Mouse (Mus musculus): ENCODE measurements around the gene Relt.

The Relt gene

DNA sequence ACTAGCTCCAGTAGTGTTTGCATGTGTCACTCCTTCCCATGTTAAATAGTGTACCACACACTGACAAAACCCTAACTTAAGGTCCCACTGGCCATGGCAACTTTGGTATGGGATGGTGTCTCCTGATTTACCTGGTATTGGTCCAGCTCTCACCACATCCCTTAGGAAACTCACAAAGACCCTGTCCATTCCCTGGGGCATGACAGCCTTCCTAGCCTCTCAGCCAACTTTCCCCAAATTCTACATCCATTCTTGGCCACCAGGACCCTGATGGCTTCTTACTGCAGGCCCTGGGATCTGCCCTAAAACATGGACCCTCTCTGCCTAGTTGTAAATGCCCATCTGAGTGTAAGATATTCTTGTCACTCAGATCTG lies 18.2 kb downstream of the Relt start:
- DNase-seq (ENCODE audit: low spot score), result no peak

DNA sequence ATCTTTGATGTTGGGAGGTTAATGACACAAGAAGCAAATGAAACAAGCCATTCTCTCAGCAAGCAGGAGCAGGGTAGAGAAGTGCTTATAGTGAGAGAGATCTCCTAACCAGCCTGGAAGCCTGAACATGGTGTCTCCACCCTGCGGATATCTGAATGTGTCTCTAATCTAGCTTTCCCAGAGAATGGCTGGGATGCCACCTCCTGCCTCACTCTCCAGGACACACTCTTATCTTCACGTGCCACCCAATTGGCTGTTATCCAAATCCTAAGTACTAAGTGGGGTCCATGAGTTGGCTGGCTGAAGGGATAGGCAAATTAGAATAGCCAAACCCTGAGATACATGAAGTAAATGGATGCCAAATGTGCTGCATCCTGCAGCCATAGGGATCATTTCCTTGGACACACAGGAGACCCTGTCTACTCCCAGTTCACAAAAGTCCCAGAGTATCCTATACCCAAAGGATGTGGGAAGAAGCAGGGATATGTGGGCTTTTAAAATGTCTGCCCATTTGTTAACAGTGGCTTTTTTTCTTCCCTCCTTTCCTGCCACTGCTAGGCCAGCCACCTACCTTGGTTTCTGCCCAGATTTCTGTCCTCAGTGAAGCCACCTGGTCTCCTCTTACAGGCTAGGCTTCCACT lies 18.7 kb downstream of the Relt start:
- no peak for DNase-seq (ENCODE audit: low spot score)

DNA sequence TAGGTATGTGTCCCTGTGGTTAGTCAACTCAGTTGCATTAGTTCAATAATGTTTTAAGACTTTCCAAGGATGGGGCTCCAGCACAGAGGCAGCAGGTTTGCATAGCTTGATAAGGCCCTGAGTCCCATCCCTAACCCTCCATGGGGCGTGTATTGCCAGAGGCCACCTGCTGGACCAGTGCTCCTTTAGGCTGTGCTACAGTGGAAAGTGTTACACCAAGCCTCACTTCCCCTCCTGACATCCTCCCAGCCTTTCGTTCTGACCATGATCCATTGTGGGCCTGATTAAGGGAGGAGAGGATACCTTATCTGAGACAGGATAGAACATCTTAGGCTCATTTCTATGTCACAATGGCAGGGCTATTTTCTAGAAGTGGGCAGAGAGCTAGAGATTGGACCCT lies 19.4 kb downstream of the Relt start:
- no peak for DNase-seq (ENCODE audit: low spot score)

DNA sequence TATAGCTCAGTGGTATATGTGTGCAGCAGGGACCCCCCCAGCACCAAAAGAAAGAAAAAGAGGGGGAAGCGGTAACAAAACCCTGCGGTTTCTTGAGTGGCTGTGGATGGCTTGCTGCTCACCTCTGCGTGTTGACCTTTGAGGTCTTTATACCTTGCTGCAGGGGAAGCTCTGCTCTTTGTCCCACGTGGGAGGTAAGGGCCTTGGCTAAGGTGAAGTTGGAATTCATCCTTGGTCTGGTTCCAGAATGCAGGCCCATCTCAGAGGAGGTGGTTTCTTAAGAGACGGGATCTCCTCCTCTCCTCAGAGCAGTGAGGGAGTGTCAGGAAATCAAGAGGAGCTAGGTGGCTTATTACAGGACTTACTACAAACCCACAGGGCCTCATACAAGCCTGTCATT lies 21.1 kb downstream of the Relt start:
- no peak for DNase-seq (ENCODE audit: low spot score)

DNA sequence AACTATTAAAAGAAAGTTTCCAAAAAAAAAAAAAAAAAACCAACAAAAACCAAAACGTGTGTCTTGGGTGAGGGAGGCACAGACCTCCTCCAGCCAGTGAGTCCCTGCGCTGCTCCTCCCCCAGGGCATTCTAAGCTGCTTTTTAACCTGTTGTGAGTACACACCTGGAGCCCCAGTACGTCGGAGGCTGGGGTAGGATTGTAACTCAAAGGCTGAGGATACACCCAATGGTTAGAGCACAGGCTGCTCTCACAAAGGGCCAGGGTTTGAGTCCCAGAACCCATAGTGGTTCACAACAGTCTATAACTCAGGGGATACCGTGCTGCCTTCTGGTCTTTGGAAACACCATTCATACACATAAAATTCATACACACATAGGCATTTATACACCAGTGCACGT lies 21.6 kb downstream of the Relt start:
- no peak for DNase-seq (ENCODE audit: low spot score)

DNA sequence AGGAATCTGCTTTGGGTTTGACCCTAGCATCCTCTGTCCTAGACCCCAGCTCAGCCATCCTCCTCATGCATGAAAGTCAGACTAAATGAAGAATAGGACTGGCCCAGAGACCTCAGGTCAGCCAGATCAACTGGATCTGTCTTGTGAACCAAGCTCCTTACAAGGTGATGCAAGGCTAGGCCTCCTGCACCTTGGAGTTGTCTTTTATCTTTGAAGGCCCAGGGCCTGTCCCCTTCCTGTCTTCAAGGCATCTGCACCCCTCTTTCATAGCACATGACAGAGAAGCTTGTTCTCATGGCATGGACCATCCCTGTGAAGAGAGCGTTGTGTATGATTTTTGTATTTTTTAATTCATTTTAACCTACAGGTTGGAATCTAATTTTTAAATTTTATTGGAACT lies 22.3 kb downstream of the Relt start:
- no peak for DNase-seq (ENCODE audit: low spot score)

DNA sequence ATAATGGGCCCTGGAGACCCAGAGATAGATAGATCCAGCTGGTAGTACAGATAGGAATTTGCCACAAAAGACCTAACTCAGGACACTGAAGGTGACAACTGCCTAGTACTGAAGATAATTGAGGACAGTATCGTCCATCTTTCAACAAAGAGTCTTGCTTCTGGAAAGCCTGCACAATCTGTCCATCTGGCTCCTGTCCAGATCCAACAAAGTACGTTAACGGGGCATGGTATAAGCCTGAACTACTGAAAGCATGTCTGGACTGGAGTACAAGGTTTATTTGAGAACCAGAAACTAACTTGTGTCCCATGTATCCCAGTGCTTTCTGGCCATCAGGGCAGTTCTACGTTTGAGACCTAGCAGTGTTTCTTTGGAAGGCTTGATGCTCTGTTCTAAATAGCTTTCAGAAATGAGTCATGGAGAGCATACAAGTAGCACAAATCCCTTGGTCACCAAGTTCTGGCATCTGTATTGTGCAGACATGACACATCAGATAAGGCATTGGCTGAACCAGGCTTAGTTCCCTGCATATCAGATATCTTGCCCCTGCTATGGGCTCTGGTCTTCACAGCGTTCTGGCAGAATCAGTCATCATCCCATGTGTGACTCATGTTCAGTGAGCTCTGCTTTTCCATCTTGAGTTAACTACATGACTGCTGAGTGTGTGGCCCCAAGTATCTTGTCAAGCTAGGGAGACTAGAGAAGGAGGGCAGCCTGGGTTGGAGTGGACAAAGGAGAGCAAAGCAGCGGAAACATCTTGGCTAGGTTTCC lies 23.4 kb downstream of the Relt start:
- peak; percentile 21 for DNase-seq (ENCODE audit: low spot score)

DNA sequence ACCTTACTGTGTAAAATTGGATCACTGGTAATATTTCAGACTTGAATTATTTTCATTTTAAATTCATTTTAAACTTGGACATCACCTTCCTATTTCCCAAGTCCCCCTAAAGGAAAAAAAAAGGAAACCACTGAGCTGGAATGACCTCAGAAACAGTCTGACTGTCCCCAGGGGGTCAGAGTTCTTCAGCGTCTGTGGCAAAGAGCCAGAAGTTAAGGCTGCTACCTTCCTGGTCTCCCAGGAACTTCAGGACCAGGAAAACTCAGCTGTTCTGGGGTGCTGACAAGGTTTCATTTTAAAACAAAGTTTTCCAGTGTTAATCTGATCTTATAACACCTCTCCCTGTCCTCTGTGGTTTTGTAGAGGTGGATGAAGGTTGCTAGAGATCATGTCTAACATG lies 25.5 kb downstream of the Relt start:
- DNase-seq (ENCODE audit: low spot score), result no peak

DNA sequence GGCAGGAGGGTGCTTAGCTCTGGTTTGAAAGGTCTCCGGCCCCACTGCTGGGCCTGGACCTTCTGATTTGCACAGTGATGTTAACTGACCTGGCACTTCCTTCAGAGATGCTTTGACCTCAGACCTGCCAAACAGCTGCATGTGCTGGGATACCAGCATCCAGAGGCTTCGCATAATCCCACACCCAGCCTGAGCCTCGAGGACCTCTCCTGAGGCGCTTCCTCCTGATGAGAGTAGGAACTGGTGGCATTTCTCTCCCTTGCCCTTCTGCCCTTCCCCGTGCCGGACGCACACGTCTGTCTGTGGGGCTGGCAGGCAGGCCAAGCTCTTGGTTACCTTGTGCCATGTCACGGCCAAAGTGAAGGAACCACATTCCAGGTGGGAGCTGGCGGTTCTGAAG lies 26.6 kb downstream of the Relt start:
- no peak for DNase-seq (ENCODE audit: low spot score)

DNA sequence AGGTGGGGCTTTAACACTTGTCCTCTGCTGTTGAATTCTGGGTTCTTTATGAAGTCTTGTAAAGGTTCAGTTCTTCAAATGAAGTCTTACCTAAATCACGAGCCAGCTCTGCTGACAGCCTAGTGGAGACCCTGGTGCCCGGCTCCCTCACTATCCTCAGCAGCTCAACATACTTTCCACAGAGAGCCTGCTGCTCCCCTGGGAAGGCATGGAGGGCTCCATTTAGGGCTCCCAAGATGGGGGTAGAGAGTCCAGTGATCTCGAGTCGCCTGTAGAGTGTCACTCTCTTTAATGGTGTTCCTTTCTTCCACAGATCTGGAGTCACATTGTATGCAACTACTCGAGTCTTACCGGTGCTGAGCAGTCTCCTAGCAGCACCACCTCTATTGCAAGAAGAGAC lies 27.5 kb downstream of the Relt start:
- DNase-seq (ENCODE audit: low spot score), result no peak

DNA sequence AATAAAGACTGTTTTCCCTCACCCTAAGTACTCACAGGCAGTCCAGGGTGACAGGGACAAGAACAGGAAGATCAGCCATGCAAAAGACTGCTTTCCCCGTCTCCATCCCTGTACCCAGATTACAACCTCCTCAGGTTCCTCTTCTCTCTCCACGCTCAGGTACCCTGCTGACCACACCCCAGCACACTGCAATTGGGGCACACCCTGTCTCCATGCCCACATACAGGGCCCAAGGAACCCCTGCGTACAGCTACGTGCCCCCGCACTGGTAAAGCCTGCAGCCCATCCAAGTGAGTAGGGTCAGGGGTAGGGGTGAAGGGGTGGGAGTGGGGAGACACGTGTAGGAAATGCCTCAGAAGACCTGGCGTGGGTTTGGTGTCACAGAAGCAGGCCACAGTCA lies 28.1 kb downstream of the Relt start:
- DNase-seq (ENCODE audit: low spot score), result no peak

DNA sequence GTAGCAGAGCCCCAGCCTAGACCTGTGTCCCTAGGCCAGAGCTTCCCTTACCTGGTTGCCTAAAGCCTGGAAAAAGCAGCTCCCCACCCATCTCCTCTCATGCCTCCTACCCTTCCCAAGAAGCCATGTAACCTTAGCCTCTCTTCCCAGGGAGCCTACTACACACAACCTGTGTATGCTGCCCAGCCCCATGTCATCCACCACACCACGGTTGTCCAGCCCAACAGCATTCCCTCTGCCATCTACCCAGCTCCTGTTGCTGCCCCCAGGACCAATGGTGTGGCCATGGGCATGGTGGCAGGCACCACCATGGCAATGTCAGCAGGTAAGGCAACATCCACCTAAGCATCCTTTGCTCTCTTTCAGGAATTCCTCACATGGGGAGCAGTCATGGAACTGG lies 29.4 kb downstream of the Relt start:
- DNase-seq (ENCODE audit: low spot score), result no peak

DNA sequence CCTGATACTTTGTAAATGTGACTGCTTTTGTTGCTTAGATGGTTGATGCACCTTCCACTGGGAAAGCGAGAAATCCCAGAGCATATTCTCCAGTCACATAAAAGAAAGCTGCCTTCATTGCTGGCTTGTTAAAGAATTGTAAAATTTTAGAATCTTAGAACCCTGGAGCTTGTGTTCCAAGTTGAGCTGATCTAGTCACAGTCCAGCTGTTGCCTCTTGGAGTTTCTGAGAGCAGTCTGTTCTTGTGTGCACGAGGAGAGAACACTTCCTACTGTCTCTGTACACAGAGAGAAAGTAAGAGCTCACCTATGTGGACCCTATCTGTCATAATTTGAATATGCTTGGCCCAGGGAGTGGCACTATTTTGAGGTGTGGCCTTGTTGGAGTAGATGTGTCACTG lies 34.7 kb downstream of the Relt start:
- DNase-seq (ENCODE audit: low spot score), result no peak

DNA sequence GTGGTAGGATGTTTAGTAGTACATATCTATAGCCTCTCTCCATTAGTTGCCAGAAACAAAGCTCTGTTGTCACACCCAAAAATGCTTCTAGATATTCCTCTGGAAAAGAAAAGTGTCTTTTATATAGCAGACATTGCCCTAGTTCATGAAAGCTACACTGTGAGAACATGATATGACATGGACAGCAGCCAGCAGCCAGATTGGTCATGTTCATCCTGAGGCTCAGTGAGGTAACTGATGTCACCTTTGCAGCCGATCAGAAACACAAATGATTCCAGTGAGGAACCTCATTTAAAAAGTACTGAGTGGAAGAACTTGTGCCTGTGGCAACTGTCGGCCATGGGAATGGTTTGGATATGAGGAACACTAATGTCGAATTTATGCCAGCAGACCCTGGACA lies 38.6 kb downstream of the Relt start:
- no peak for DNase-seq (ENCODE audit: low spot score)

DNA sequence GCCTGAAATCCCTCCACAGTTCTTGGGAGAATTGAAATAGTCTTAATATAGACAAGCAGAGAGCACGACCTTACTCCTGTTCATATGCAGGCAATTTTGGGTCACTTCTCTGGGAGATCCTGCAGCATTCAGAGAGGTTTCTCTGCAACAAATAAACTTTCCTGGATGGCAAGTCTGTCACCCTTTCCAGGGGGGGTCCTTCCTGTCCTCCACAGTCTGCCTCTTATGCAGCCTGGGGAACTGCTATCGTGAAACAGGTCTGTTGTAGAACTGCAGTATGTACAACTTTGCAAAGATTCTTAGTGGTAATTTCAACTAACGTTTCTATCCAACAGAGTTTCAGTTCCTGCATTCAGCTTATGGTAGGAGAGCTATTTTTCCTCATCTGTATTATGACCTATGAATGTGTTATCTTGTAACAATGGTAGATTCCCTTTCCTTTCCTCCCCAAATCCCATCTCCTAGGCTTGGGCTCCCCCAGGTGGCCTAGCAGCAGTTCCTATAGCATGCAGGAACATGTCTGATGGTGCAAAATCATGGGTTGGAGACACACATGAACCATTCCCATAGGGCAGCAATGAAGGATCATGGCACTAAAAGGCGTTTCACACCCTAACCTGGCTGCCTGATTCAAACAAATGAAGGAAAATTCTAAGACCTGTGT lies 44.7 kb downstream of the Relt start:
- peak; percentile 40 for DNase-seq (ENCODE audit: low spot score)

DNA sequence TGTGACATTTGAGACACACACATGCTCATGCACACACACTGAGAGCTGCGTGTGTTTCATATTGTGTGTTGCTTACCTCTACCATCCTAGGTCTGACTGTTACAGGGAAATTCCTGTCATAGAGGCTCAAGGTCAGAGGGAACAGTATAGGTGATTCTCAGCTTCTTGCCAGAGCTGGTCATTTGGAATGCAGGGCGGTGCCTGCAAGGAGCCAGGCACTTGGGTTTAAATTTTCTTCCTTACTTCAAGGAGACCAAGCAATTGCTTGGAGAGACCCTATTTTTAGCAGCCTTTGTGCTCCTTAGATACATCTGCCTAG lies 45.8 kb downstream of the Relt start:
- no peak for DNase-seq (ENCODE audit: low spot score)

DNA sequence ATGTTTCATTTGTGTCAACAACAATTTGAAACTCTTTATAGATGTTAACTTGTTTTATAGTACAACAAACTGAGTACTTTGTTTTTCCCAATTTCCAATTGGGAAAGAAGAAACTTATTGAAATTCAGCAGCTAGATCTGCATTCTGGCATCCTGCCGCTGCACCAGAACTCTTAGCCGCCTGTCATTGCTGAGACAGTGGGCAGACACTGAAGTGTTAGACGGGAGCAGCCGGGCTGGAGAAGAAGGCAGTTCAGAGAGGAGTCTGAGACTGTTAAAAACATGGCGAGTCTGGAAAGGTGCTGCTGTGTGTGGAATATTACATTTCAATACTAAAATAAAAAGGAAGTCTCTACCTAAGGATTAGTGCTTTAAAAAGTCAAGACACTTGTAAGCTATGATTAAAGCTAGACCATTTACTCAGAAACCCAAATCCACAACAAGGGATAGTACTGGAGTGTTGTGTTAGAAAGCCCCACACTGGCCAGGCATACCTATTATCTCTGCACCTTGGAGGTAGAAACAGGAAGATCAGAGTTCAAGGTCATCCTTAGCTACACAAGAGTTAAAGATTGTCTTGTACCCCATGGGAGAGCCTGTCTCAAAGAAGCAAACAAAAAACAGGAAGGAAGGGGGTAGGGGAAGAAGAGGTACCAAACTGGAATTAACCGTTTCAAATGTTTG lies 46.3 kb downstream of the Relt start:
- DNase-seq (ENCODE audit: low spot score), result no peak

DNA sequence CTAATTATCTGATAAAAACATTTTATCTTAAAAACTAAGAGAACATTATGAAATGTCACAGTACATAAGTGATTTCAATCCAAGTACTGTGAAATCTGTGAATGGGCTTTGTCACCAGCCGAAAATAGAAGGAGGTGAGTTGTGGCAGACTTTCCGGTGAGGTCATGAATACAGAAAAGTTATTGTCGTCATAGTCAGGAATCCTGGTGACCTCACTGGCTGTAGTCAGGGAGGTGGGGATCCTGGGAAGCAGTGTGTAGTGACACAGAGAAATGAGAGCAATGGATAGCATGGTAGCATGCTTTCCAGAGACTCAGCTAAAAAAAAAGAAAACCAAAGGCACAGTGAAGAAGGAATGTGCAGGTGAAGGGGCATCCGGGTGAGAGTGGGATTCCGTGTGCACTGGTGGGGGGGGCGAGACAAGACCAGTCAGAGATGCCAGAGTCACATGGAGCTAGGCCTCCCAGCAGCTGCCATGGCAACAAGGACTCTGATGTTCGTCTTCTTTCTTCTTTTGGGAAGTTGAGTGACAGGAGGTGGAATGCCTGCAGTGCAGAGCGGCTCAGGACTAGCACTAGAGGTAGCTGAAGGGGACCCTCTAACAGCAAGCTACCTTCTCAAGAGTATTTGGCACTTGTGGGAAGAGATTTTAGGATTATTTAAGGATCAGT lies 47.2 kb downstream of the Relt start:
- DNase-seq (ENCODE audit: low spot score), result no peak

DNA sequence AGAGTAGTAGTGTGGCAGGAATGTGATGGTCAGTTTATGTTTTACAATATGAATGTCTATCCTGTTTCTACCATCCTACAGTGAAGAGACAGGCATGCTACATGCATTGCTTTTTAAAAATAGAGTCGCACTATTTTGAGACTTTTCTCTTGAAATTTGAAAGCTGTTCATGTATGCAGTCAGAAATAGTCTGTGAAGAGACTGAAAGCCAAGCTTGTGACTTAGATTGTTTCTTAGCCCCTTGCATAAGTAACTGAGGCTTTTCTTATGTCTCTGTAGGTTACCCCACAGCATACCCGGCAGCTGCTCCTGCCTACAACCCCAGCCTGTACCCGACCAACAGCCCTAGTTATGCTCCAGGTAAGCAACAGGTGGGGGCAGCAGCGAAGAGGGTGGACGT lies 50.6 kb downstream of the Relt start:
- DNase-seq (ENCODE audit: low spot score), result no peak

DNA sequence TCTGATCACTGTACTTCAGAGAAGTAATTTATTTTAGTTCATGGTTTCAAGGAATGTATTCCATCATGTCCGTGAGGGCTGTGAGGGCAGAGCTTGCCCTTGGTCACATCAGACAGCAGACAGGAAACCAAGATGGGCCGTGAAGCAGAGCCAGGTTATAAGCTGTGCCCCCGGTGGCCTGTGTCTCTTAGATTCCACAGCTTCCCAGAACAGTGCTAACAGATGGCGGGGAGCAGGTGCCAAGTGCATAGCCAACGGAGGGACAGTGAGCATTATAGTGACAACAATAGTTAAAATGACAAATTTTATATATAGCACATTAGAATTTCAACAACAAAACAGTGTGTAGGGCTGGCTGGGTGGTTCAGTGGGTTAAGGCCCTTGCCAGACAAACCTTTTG lies 51.3 kb downstream of the Relt start:
- no peak for DNase-seq (ENCODE audit: low spot score)

DNA sequence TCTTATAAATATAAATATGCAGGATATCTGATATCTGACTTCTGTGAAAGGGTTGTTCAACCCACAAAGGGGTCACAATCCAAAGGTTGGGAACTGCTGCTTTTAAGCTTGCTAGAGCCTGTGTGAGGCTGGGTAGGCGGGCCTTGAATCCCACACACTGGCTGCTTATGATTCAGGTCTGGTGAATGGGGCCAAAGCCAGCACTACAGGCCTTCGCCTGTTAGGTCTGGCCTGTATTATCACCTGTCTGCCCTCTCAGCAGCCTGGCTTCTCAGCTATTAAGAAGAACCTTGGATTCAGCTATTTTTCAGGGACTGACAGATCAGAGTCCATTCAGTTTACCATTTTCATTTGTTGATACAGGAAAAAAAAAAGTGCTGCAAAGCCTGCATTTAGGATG lies 57.9 kb downstream of the Relt start:
- no peak for DNase-seq (ENCODE audit: low spot score)

DNA sequence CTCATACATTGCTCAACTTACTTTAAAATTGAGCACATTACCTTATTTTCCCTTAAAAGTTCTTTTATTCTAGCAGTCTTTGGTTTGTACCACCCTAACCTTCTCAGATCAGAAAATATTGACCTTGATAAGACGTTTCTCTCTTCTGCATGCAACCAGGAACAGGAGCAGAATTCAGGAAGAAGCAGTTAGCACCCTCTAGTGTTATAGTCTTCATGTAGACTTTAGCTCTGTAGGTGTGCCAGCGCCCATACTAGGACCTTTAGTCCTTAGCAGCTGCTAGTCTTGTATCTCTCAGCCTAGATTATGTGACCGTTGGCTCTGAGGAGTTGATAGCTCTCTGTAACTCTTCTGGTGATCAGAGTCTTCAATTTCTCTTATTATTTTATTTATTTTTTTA lies 64.4 kb downstream of the Relt start:
- DNase-seq (ENCODE audit: low spot score), result peak; percentile 31

Measured in adipocyte (in vitro differentiated cells).